Mouse (Mus musculus): ENCODE results near the gene Togaram2.

DNA sequence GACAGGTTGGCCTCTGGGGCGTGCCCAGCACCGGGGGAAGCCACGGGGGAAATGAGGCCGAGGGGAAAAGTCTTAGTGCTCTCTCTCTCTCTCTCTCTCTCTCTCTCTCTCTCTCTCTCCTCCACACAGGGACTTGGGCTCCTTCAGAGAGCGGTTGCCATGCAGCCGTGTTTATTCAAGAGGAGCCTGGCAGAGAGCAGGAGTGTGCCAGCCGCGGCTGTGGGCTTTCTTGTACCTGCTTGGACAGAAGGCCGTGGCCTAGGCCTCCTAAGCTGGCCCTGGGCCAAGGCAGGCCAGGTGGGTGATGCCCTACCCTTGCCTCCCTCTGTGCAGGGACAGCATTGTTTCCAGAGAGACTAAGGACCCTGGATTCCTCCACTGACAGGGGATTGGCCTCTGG is at the start of gene Togaram2:
- TF ChIP-seq HCFC1 (IDR thresholded peaks at IDR 0.05; ENCODE audit: borderline replicate concordance, insufficient read depth, low read length) (no peak), MAFK (IDR thresholded peaks at IDR 0.05; ENCODE audit: insufficient read depth, low read depth, low read length) (no peak), ZC3H11A (IDR thresholded peaks at IDR 0.05; ENCODE audit: borderline replicate concordance, low read depth, low read length) (no peak), ZNF384 (IDR thresholded peaks at IDR 0.05; ENCODE audit: low read depth, low read length) (no peak), CHD2 (IDR thresholded peaks at IDR 0.05; ENCODE audit: low read depth, low read length) (no peak)
